Mouse (Mus musculus): ENCODE measurements around the gene Slc44a4.

- TF ChIP-seq CTCF (IDR thresholded peaks at IDR 0.05; ENCODE audit: low read depth) (no peak), EP300 (IDR thresholded peaks at IDR 0.05; ENCODE audit: low read depth) (0 out of 2 replicates have a peak, but pooled peaks have one; percentile 8)
Measured at GRCm38 (mm10) chr17:34965627-34966026, 51.4 kb downstream of the Slc44a4 start.

Measured in liver, postnatal 0 days (tissue).